Mouse (Mus musculus) spleen, adult 2 months (tissue): Measurements from ENCODE around the gene Nfib. TPM values are rescaled to one million over a fixed set of nuclear protein-coding genes. Genes with fewer than 3 reads are reported as not detected.

Experiments
- DNase-seq, 2 experiments: peaks; one replicate each; pipeline versions ENCODE4 v3.0.0 to v3.0.0-alpha.2; 2012 to 2021; ENCODE audit warnings: low spot score in 2 of 2, low read depth in 1 of 2
- H3K27ac ChIP-seq: fragments of 200-500 bp; 2 replicates; pipeline ENCODE4 v1.5.1; 2012; ENCODE audit warnings: low read length, inconsistent platforms; ENCODE audit not compliant: insufficient read depth
- H3K27me3 ChIP-seq: fragments of 200-500 bp; 2 replicates; pipeline ENCODE4 v1.6.1; 2012; ENCODE audit warnings: mild to moderate bottlenecking, moderate library complexity, low read length, inconsistent platforms; ENCODE audit not compliant: control insufficient read depth, insufficient read depth
- H3K36me3 ChIP-seq: fragments of 200-500 bp; 2 replicates; pipeline ENCODE4 v1.6.1; 2012; ENCODE audit warnings: mild to moderate bottlenecking, low read length, inconsistent platforms; ENCODE audit not compliant: control insufficient read depth, insufficient read depth
- H3K4me1 ChIP-seq: fragments of 200-500 bp; 2 replicates; pipeline ENCODE4 v1.6.1; 2011; ENCODE audit warnings: inconsistent platforms; ENCODE audit not compliant: control insufficient read depth, insufficient read depth, insufficient read length
- H3K4me3 ChIP-seq: fragments of 200-500 bp; 2 replicates; pipeline ENCODE4 v1.5.1; 2011; ENCODE audit warnings: mild to moderate bottlenecking, inconsistent platforms; ENCODE audit not compliant: insufficient read depth, insufficient read length; ENCODE audit errors: extremely low read depth
- CTCF ChIP-seq: fragments of 200-500 bp; IDR thresholded peaks from 2 replicates; pipeline ENCODE4 v1.5.1; 2011; ENCODE audit warnings: mild to moderate bottlenecking, inconsistent platforms; ENCODE audit not compliant: insufficient read depth, insufficient read length, insufficient replicate concordance; ENCODE audit errors: extremely low read depth
- POLR2A ChIP-seq: fragments of 200-500 bp; IDR thresholded peaks from 2 replicates; pipeline ENCODE4 v1.6.1; 2011; ENCODE audit warnings: low read depth, low read length, inconsistent platforms
- WGBS: fragments of 180-500 bp; shearing (Covaris S2); methylation state at CpG from one replicate; pipeline ENCODE4 v1.1.7; 2018; 5-methylcytosine and 5-hydroxymethylcytosine counted together
- polyA plus RNA-seq: library from polyadenylated mRNA; depleted of rRNA; stranded (reverse); fragments of >200 nt; gene quantifications from 2 replicates; pipeline ENCODE4 v1.2.3, GENCODE M21; 2012

The Nfib gene
- polyA plus RNA-seq, 1 experiment, result 2.3 TPM

- TF ChIP-seq CTCF (no peak), POLR2A (no peak)
- Histone ChIP-seq H3K27ac (no peak overlapping the region), H3K27me3 (no peaks in the 10 kb centered on the region), H3K36me3 (no peaks in the 10 kb centered on the region), H3K4me3 (no peak overlapping the region), H3K4me1 (no peaks in the 10 kb centered on the region; the same call in 1 of the 2 replicates)
- WGBS, result 61% methylated on average over 2 of the region's 2 CpGs
- no peak for DNase-seq
Observed at GRCm38 (mm10) chr4:82398282-82398681, 307.3 kb downstream of the Nfib start.

DNA sequence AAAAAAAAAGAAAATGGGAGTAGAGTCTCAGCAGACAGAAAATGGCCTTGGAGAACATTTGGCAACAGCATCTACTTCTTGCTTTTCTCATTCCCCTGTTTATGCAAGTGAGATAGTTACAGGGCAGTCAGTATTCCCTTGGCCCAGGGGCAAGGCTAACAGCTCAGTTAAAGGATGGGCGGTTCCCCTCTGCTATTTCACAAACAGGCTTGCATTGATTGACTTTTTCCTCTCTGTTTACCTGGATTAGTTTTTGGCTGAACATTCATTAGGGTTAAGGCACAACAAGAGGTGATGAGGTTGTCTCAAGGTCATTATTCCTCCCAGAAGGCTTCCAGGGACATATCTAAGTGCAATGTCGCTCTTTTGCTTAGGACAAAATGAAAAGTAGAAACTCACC lies 308.7 kb downstream of the Nfib start:
- H3K27me3 ChIP-seq, result no peaks in the 10 kb centered on the region
- no peak for DNase-seq
- TF ChIP-seq CTCF (no peak), POLR2A (no peak)
- H3K27ac ChIP-seq, result no peak overlapping the region
- 84% methylated on average over 2 of the region's 2 CpGs for WGBS
- H3K36me3 ChIP-seq, result no peaks in the 10 kb centered on the region
- no peaks in the 10 kb centered on the region for H3K4me1 ChIP-seq
- H3K4me3 ChIP-seq, result no peak overlapping the region

GRCm38 (mm10) chr4:82396003-82396402 lies 309.5 kb downstream of the Nfib start:
- 90% methylated on average over 4 of the region's 4 CpGs for WGBS
- DNase-seq, result no peak
- Histone ChIP-seq H3K4me1 (no peaks in the 10 kb centered on the region), H3K27me3 (no peaks in the 10 kb centered on the region), H3K27ac (no peak overlapping the region), H3K36me3 (no peaks in the 10 kb centered on the region), H3K4me3 (no peak overlapping the region)
- no peak for TF ChIP-seq POLR2A
- TF ChIP-seq CTCF, result no peak

- TF ChIP-seq CTCF (no peak), POLR2A (no peak)
- H3K4me3 ChIP-seq, result no peak overlapping the region
- no peak overlapping the region for H3K27ac ChIP-seq
- WGBS, result 49% methylated on average over 4 of the region's 4 CpGs
- H3K36me3 ChIP-seq, result no peaks in the 10 kb centered on the region
- no peak for DNase-seq
- no peaks in the 10 kb centered on the region for H3K27me3 ChIP-seq
- H3K4me1 ChIP-seq, result no peaks in the 10 kb centered on the region
Observed at GRCm38 (mm10) chr4:82394346-82394745, 311.2 kb downstream of the Nfib start.

DNA sequence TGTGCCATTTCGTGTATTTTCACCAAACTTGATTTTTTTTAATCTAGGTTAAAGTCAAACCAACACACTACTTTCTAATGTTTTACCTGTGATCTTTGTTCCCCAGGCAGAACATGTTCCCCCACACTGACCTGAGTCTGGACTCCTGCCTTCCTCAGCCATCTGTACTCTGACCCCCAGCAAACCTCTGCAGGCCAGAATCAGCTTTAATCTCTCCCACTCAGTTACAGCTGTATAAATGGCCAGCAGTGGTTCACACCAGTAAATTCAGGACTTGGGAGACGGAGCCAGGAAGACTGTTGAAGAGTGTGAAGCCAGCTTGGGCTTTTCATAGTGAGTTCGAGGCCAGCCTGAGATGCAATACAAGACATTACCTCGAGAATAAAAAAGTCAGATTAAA lies 312.5 kb downstream of the Nfib start:
- no peak overlapping the region for H3K4me3 ChIP-seq
- no peak for DNase-seq
- no peaks in the 10 kb centered on the region for H3K4me1 ChIP-seq
- WGBS, result 84% methylated on average over 4 of the region's 4 CpGs
- no peaks in the 10 kb centered on the region for H3K27me3 ChIP-seq
- TF ChIP-seq POLR2A, result no peak
- TF ChIP-seq CTCF, result no peak
- no peak overlapping the region for H3K27ac ChIP-seq
- H3K36me3 ChIP-seq, result no peaks in the 10 kb centered on the region

DNA sequence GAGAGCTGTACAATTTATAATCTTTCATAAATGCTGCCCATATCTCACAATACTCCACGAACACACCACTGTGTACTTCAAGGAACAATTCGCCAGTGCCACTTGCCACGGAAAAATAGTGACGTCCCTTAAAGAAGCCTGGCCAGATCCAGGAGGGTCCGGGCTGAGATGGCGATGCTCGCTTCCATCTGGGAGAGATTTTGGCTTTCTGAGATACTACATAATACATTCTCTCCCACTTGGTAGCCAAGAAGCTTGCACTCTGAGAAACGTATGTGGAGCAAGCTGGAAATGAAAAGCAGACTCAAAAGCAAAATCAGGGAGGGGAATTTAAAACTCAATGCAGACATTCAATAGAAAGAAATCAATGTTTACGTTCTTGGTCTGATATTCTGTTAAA lies 313.1 kb downstream of the Nfib start:
- H3K4me3 ChIP-seq, result no peak overlapping the region
- no peaks in the 10 kb centered on the region for H3K36me3 ChIP-seq
- no peaks in the 10 kb centered on the region for H3K4me1 ChIP-seq
- DNase-seq, result no peak
- no peak for TF ChIP-seq CTCF
- TF ChIP-seq POLR2A, result no peak
- WGBS, result 91% methylated on average over 9 of the region's 9 CpGs
- no peak overlapping the region for H3K27ac ChIP-seq
- no peaks in the 10 kb centered on the region for H3K27me3 ChIP-seq

- WGBS, result 82% methylated on average over 6 of the region's 6 CpGs
- no peaks in the 10 kb centered on the region for H3K27me3 ChIP-seq
- TF ChIP-seq POLR2A (no peak), CTCF (no peak)
- H3K4me1 ChIP-seq, result no peaks in the 10 kb centered on the region
- H3K27ac ChIP-seq, result no peak overlapping the region
- H3K4me3 ChIP-seq, result no peak overlapping the region
- no peak for DNase-seq
- H3K36me3 ChIP-seq, result no peaks in the 10 kb centered on the region
Observed at GRCm38 (mm10) chr4:82391726-82392472, 313.7 kb downstream of the Nfib start.
